Comparison of ENCODE assay signal across 13 mouse cellular contexts in the genomic region with DNA sequence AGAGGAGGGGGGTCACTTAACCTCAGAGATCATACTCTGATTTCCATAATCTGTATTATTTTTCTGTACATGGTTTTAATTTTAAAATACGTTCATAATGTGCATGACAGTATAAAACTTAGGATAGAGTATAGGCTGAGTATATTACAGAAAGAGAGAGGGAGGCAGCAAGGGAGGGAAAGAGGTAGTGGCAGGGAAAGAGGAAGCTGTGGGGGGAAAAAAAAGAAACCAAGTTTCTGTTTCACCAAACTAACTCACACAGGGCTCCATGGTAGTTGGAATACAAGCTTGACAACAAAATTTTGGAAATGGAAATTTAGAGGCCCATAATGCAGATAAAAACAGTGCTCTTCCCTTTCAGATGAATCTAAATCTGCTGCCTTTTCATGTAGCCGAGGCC. TPM values are rescaled to one million over a fixed set of nuclear protein-coding genes. Genes with fewer than 3 reads are reported as not detected.
"Had no signal": no experiment of that assay in that cellular context is flagged by ENCODE, and none has a peak within 500 bp of the region (broad histone marks: within the 10 kb centered on the region; RNA-seq: fewer than 3 reads in every experiment).

No protein-coding gene starts in this region.

RNA-seq across cellular contexts. Expression of gene Teddm3, which starts 31.0 kb away (rescaled TPM):
- total RNA-seq: monocyte, adult 5-6 weeks; neutrophil, adult 5-6 weeks had no signal
- polyA plus RNA-seq: liver, embryonic 15.5 days; liver, postnatal 0 days; lung, embryonic 15.5 days; lung, postnatal 0 days; macrophage; midbrain, embryonic 11.5 days; midbrain, embryonic 13.5 days; midbrain, embryonic 15.5 days; neural tube, embryonic 12.5 days; testis, adult 2 months; urinary bladder, adult 2 months had no signal
